Mouse (Mus musculus) common myeloid progenitor, adult 5-6 weeks (primary cell): ENCODE results near the gene Cdkal1. TPM values are rescaled to one million over a fixed set of nuclear protein-coding genes. Genes with fewer than 3 reads are reported as not detected.

Experiments used
- ATAC-seq: replicated peaks from 2 replicates; pipeline ENCODE4 v1.8.0; 2016; ENCODE audit warnings: low read depth, mild to moderate bottlenecking, moderate TSS enrichment, inconsistent platforms; ENCODE audit not compliant: poor library complexity, severe bottlenecking
- total RNA-seq: library from RNA; stranded (forward); fragments of 200-1000, 187-1606 nt; gene quantifications from 2 replicates; pipeline ENCODE4 v1.2.3, GENCODE M21; 2017

Gene Cdkal1
- total RNA-seq, 1 experiment from 2014 or later = 62.7 TPM

- no peak for ATAC-seq
Measured at GRCm38 (mm10) chr13:29603597-29603996, 251.9 kb downstream of the Cdkal1 start.

GRCm38 (mm10) chr13:29601033-29601432 is 254.4 kb downstream of the Cdkal1 start:
- ATAC-seq = no peak

- ATAC-seq = no peak
Measured at GRCm38 (mm10) chr13:29599646-29600045, 255.8 kb downstream of the Cdkal1 start.

GRCm38 (mm10) chr13:29596735-29597134 is 258.7 kb downstream of the Cdkal1 start:
- ATAC-seq = no peak

GRCm38 (mm10) chr13:29593096-29593495 is 262.4 kb downstream of the Cdkal1 start:
- ATAC-seq = no peak

GRCm38 (mm10) chr13:29590685-29591084 is 264.8 kb downstream of the Cdkal1 start:
- no peak for ATAC-seq

GRCm38 (mm10) chr13:29590164-29590563 is 265.3 kb downstream of the Cdkal1 start:
- no peak for ATAC-seq

- ATAC-seq = no peak
Measured at GRCm38 (mm10) chr13:29588693-29589092, 266.8 kb downstream of the Cdkal1 start.

- ATAC-seq = no peak
Measured at GRCm38 (mm10) chr13:29581762-29582700, 273.4 kb downstream of the Cdkal1 start.

- no peak for ATAC-seq
Measured at GRCm38 (mm10) chr13:29580780-29581179, 274.7 kb downstream of the Cdkal1 start.

- no peak for ATAC-seq
Measured at GRCm38 (mm10) chr13:29580009-29580408, 275.5 kb downstream of the Cdkal1 start.

- no peak for ATAC-seq
Measured at GRCm38 (mm10) chr13:29578621-29579020, 276.9 kb downstream of the Cdkal1 start.

GRCm38 (mm10) chr13:29574784-29575183 is 280.7 kb downstream of the Cdkal1 start:
- ATAC-seq = no peak

- ATAC-seq = no peak
Measured at GRCm38 (mm10) chr13:29572477-29572876, 283.0 kb downstream of the Cdkal1 start.

- ATAC-seq = no peak
Measured at GRCm38 (mm10) chr13:29565710-29566109, 289.8 kb downstream of the Cdkal1 start.

- no peak for ATAC-seq
Measured at GRCm38 (mm10) chr13:29559188-29559587, 296.3 kb downstream of the Cdkal1 start.

- no peak for ATAC-seq
Measured at GRCm38 (mm10) chr13:29555160-29555785, 300.2 kb downstream of the Cdkal1 start.

- ATAC-seq = no peak
Measured at GRCm38 (mm10) chr13:29553792-29554191, 301.7 kb downstream of the Cdkal1 start.

- no peak for ATAC-seq
Measured at GRCm38 (mm10) chr13:29552322-29552870, 303.1 kb downstream of the Cdkal1 start.

- no peak for ATAC-seq
Measured at GRCm38 (mm10) chr13:29550886-29551285, 304.6 kb downstream of the Cdkal1 start.

- no peak for ATAC-seq
Measured at GRCm38 (mm10) chr13:29550203-29550602, 305.3 kb downstream of the Cdkal1 start.
